Mouse (Mus musculus): ENCODE results near the gene Zfp688. TPM values are rescaled to one million over a fixed set of nuclear protein-coding genes. Genes with fewer than 3 reads are reported as not detected.
"Not testable (repeated sequence)": the region's sequence is repeated elsewhere in the genome, so short reads cannot be mapped to it uniquely, and the experiment has no call there.

Gene Zfp688
- total and polyA plus RNA-seq, 3 experiments = 8.6 to 18.1 TPM; not detected in 1

DNA sequence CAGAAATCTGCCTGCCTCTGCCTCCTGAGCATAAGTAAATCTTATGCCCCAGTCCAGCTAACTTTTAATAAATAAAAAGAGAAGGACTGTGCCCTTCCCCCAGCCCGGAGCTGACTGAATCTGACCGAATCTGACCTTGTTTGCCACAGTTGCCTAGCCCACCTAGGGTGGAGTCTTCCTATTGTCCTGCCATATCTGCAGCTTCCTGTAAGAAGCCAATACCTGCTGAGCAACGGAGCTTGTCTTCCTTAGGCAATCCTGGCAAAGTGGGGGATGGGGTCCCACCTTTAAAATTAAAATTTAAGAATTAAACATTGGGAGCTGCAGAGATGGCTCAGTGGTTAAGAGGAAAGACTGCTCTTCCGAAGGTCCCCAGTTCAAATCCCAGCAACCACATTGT, 44.7 kb upstream of the Zfp688 start:
- Histone ChIP-seq H3K27ac (ENCODE audit: control insufficient read depth, low read depth, low read length) (no peak overlapping the region), H3K36me3 (ENCODE audit: control insufficient read depth in 1 of 2, insufficient read depth in 2 of 2, low read length in 2 of 2) (no peaks in the 10 kb centered on the region; a peak in 1 of 4 replicates), H3K27me3 (ENCODE audit: control insufficient read depth in 1 of 2, insufficient read depth in 2 of 2, low read length in 2 of 2) (no peaks in the 10 kb centered on the region), H3K79me2 (ENCODE audit: control insufficient read depth, insufficient read depth, low read length, poor library complexity) (peaks cover 10% of the 10 kb centered on the region; the same call in 1 of the 2 replicates), H3K9ac (ENCODE audit: control insufficient read depth, low read depth, low read length, poor library complexity, severe bottlenecking) (no peak overlapping the region), H3K4me1 (ENCODE audit: control insufficient read depth in 1 of 2, insufficient read depth in 2 of 2, low read length in 2 of 2) (no peaks in the 10 kb centered on the region), H3K9me3 (replicated peaks; ENCODE audit: insufficient read depth, low read length) (no peaks in the 10 kb centered on the region), H3K4me3 (ENCODE audit: control insufficient read depth in 1 of 2, insufficient read depth in 1 of 2, low read depth in 2 of 2, low read length in 2 of 2) (no peak overlapping the region)
- DNase-seq (ENCODE audit: low read depth, low spot score) = no peak
- no peak for TF ChIP-seq ZC3H11A (IDR thresholded peaks at IDR 0.05; ENCODE audit: low read depth, low read length)
- no peak for TF ChIP-seq TCF12 (IDR thresholded peaks at IDR 0.05; ENCODE audit: low read depth, low read length)
- TF ChIP-seq MEF2A (IDR thresholded peaks at IDR 0.05; ENCODE audit: extremely low read depth, insufficient replicate concordance, low read depth, low read length, poor library complexity, severe bottlenecking) = no peak
- no peak for TF ChIP-seq EP300 (IDR thresholded peaks at IDR 0.05; ENCODE audit: low read depth in 1 of 2, low read length in 2 of 2)
- no peak for TF ChIP-seq MYB (IDR thresholded peaks at IDR 0.05; ENCODE audit: low read depth, low read length)
- TF ChIP-seq RAD21 (IDR thresholded peaks at IDR 0.05; ENCODE audit: low read depth, low read length) = no peak
- TF ChIP-seq ZNF384 (IDR thresholded peaks at IDR 0.05; ENCODE audit: low read depth, low read length) = no peak
- no peak for TF ChIP-seq CHD2 (IDR thresholded peaks at IDR 0.05; ENCODE audit: low read length)

- H3K27ac ChIP-seq (ENCODE audit: control insufficient read depth, low read depth, low read length); H3K9me3 ChIP-seq (replicated peaks; ENCODE audit: insufficient read depth, low read length); H3K79me2 ChIP-seq (ENCODE audit: control insufficient read depth, insufficient read depth, low read length, poor library complexity); H3K36me3 ChIP-seq (ENCODE audit: control insufficient read depth in 1 of 2, insufficient read depth in 2 of 2, low read length in 2 of 2); H3K9ac ChIP-seq (ENCODE audit: control insufficient read depth, low read depth, low read length, poor library complexity, severe bottlenecking); H3K27me3 ChIP-seq (ENCODE audit: control insufficient read depth in 1 of 2, insufficient read depth in 2 of 2, low read length in 2 of 2); H3K4me3 ChIP-seq (ENCODE audit: control insufficient read depth in 1 of 2, insufficient read depth in 1 of 2, low read depth in 2 of 2, low read length in 2 of 2); DNase-seq (ENCODE audit: low read depth, low spot score); H3K4me1 ChIP-seq (ENCODE audit: control insufficient read depth in 1 of 2, insufficient read depth in 2 of 2, low read length in 2 of 2): not testable (repeated sequence)
- 0 out of 2 replicates have a peak, but pooled peaks have one; percentile 19 for TF ChIP-seq TAL1 (IDR thresholded peaks at IDR 0.05; ENCODE audit: low read length)
Observed at GRCm38 (mm10) chr7:127465670-127466069, 43.8 kb upstream of the Zfp688 start.

GRCm38 (mm10) chr7:127465191-127465590, 43.3 kb upstream of the Zfp688 start:
- H3K4me3 ChIP-seq (ENCODE audit: control insufficient read depth in 1 of 2, insufficient read depth in 1 of 2, low read depth in 2 of 2, low read length in 2 of 2) = no peak overlapping the region
- no peaks in the 10 kb centered on the region for H3K27me3 ChIP-seq (ENCODE audit: control insufficient read depth in 1 of 2, insufficient read depth in 2 of 2, low read length in 2 of 2)
- TF ChIP-seq MYC (IDR thresholded peaks at IDR 0.05; ENCODE audit: low read depth, low read length) (no peak), NELFE (IDR thresholded peaks at IDR 0.05; ENCODE audit: low read depth, low read length) (no peak), TAL1 (IDR thresholded peaks at IDR 0.05; ENCODE audit: low read length) (no peak), RAD21 (IDR thresholded peaks at IDR 0.05; ENCODE audit: low read depth, low read length) (no peak)
- no peak for DNase-seq (ENCODE audit: low read depth, low spot score)
- H3K9me3 ChIP-seq (replicated peaks; ENCODE audit: insufficient read depth, low read length) = no peaks in the 10 kb centered on the region
- no peak overlapping the region for H3K27ac ChIP-seq (ENCODE audit: control insufficient read depth, low read depth, low read length)
- H3K4me1 ChIP-seq (ENCODE audit: control insufficient read depth in 1 of 2, insufficient read depth in 2 of 2, low read length in 2 of 2) = no peaks in the 10 kb centered on the region
- H3K36me3 ChIP-seq (ENCODE audit: control insufficient read depth in 1 of 2, insufficient read depth in 2 of 2, low read length in 2 of 2) = no peaks in the 10 kb centered on the region; a peak in 1 of 4 replicates
- no peak overlapping the region for H3K9ac ChIP-seq (ENCODE audit: control insufficient read depth, low read depth, low read length, poor library complexity, severe bottlenecking)
- peaks cover 3% of the 10 kb centered on the region; the same call in 1 of the 2 replicates for H3K79me2 ChIP-seq (ENCODE audit: control insufficient read depth, insufficient read depth, low read length, poor library complexity)

GRCm38 (mm10) chr7:127459311-127459710, 37.4 kb upstream of the Zfp688 start, which contains the start of gene Prr14:
TSS of gene Prr14 (plus strand) at chr7:127459611.
- not testable (repeated sequence) for H3K36me3 ChIP-seq (ENCODE audit: control insufficient read depth in 1 of 2, insufficient read depth in 2 of 2, low read length in 2 of 2); H3K27me3 ChIP-seq (ENCODE audit: control insufficient read depth in 1 of 2, insufficient read depth in 2 of 2, low read length in 2 of 2); H3K27ac ChIP-seq (ENCODE audit: control insufficient read depth, low read depth, low read length); H3K4me3 ChIP-seq (ENCODE audit: control insufficient read depth in 1 of 2, insufficient read depth in 1 of 2, low read depth in 2 of 2, low read length in 2 of 2); DNase-seq (ENCODE audit: low read depth, low spot score); H3K9ac ChIP-seq (ENCODE audit: control insufficient read depth, low read depth, low read length, poor library complexity, severe bottlenecking); H3K4me1 ChIP-seq (ENCODE audit: control insufficient read depth in 1 of 2, insufficient read depth in 2 of 2, low read length in 2 of 2); H3K79me2 ChIP-seq (ENCODE audit: control insufficient read depth, insufficient read depth, low read length, poor library complexity); H3K9me3 ChIP-seq (replicated peaks; ENCODE audit: insufficient read depth, low read length)

DNA sequence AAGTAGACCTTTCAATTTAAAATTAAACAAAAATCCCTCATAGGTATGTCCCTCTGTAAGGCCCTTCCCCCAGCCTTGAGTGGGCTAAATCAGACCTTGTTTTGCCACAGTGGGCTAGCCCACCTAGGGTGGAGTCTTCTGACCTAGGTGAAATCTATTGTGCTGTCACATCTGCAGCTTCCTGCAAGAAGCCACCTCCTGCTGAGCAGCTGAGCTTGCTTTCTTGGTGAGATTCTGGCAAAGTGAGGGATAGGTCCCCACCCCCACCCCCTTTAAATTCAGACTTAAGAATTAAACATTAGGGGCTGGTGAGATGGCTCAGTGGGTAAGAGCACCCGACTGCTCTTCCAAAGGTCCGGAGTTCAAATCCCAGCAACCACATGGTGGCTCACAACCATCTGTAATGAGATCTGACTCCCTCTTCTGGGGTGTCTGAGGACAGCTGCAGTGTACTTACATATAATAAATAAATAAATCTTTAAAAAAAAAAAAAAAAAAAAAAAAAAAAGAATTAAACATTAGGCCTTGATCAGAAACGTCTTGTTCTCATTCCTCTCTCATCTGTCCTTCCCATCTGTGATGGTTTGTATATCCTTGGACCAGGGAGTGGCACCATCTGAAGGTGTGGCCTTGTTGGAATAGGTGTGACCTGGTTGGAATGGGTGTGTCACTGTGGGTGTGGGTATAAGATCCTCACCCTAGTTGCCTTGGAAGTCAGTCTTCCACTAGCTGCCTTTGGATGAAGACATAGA, 36.7 kb upstream of the Zfp688 start:
- DNase-seq (ENCODE audit: low read depth, low spot score); H3K9ac ChIP-seq (ENCODE audit: control insufficient read depth, low read depth, low read length, poor library complexity, severe bottlenecking); H3K36me3 ChIP-seq (ENCODE audit: control insufficient read depth in 1 of 2, insufficient read depth in 2 of 2, low read length in 2 of 2); H3K79me2 ChIP-seq (ENCODE audit: control insufficient read depth, insufficient read depth, low read length, poor library complexity); H3K4me3 ChIP-seq (ENCODE audit: control insufficient read depth in 1 of 2, insufficient read depth in 1 of 2, low read depth in 2 of 2, low read length in 2 of 2); H3K27ac ChIP-seq (ENCODE audit: control insufficient read depth, low read depth, low read length); H3K9me3 ChIP-seq (replicated peaks; ENCODE audit: insufficient read depth, low read length); H3K4me1 ChIP-seq (ENCODE audit: control insufficient read depth in 1 of 2, insufficient read depth in 2 of 2, low read length in 2 of 2); H3K27me3 ChIP-seq (ENCODE audit: control insufficient read depth in 1 of 2, insufficient read depth in 2 of 2, low read length in 2 of 2): not testable (repeated sequence)
